ENCODE assay signal across 12 mouse cellular contexts in genomic region chr17:88174242-88174679, GRCm38 (mm10).
DNase-seq lines count a peak whose midpoint lies in the region; ATAC-seq lines count a peak whose summit lies in the region.
"Had no signal": no experiment of that assay in that cellular context is flagged by ENCODE, and none has a peak within 500 bp of the region (broad histone marks: within the 10 kb centered on the region; RNA-seq: fewer than 3 reads in every experiment).

No protein-coding gene starts in this region.

- no peak overlapping the region for H3K9ac ChIP-seq in hindbrain, embryonic 14.5 days
- no peak overlapping the region for H3K9ac ChIP-seq in hindbrain, embryonic 12.5 days
- H3K9ac ChIP-seq in embryonic facial prominence, embryonic 12.5 days = no peak overlapping the region
- H3K9ac ChIP-seq in intestine, embryonic 15.5 days = no peak overlapping the region

- no peaks in the 10 kb centered on the region for H3K27me3 ChIP-seq in hindbrain, embryonic 14.5 days (ENCODE audit: control insufficient read depth, insufficient read depth, low read length)
- no peaks in the 10 kb centered on the region for H3K27me3 ChIP-seq in hindbrain, embryonic 12.5 days
- H3K27me3 ChIP-seq in embryonic facial prominence, embryonic 12.5 days = no peaks in the 10 kb centered on the region
- H3K27me3 ChIP-seq in intestine, embryonic 15.5 days (replicated peaks) = no peaks in the 10 kb centered on the region
- H3K27me3 ChIP-seq: Patski had no signal

- 88% methylated on average over 10 of the region's 10 CpGs for WGBS in hindbrain, embryonic 14.5 days
- 78% methylated on average over 10 of the region's 10 CpGs for WGBS in hindbrain, embryonic 12.5 days
- WGBS in embryonic facial prominence, embryonic 12.5 days = 51% methylated on average over 10 of the region's 10 CpGs
- WGBS in intestine, embryonic 15.5 days = 38% methylated on average over 10 of the region's 10 CpGs

- ATAC-seq in hindbrain, embryonic 14.5 days (ENCODE audit: low FRiP score) = no peak
- ATAC-seq in hindbrain, embryonic 12.5 days (ENCODE audit: low FRiP score) = no peak
- ATAC-seq in embryonic facial prominence, embryonic 12.5 days (ENCODE audit: insufficient number of reproducible peaks, insufficient read depth, low FRiP score, low TSS enrichment) = 0 out of 2 replicates have a peak, but pooled peaks have one; percentile 22
- ATAC-seq in intestine, embryonic 15.5 days = peak; percentile 41; the same call in 1 of the 2 replicates
- ATAC-seq: CD4-positive, CD25-positive, alpha-beta regulatory T cell, adult 4 months; Patski had no signal

- H3K4me3 ChIP-seq in hindbrain, embryonic 14.5 days (replicated peaks; ENCODE audit: low read length) = no peak overlapping the region
- H3K4me3 ChIP-seq in hindbrain, embryonic 12.5 days = no peak overlapping the region
- H3K4me3 ChIP-seq in embryonic facial prominence, embryonic 12.5 days = no peak overlapping the region
- H3K4me3 ChIP-seq in intestine, embryonic 15.5 days (replicated peaks) = no peak overlapping the region

- H3K36me3 ChIP-seq in hindbrain, embryonic 14.5 days (replicated peaks; ENCODE audit: control insufficient read depth, insufficient read depth) = no peaks in the 10 kb centered on the region
- no peaks in the 10 kb centered on the region for H3K36me3 ChIP-seq in hindbrain, embryonic 12.5 days
- H3K36me3 ChIP-seq in embryonic facial prominence, embryonic 12.5 days = no peaks in the 10 kb centered on the region
- no peaks in the 10 kb centered on the region for H3K36me3 ChIP-seq in intestine, embryonic 15.5 days

- no peaks in the 10 kb centered on the region for H3K9me3 ChIP-seq in hindbrain, embryonic 14.5 days (ENCODE audit: control insufficient read depth, low read length)
- no peaks in the 10 kb centered on the region for H3K9me3 ChIP-seq in hindbrain, embryonic 12.5 days (replicated peaks)
- no peaks in the 10 kb centered on the region for H3K9me3 ChIP-seq in embryonic facial prominence, embryonic 12.5 days
- no peaks in the 10 kb centered on the region for H3K9me3 ChIP-seq in intestine, embryonic 15.5 days

- H3K4me2 ChIP-seq in hindbrain, embryonic 14.5 days (replicated peaks) = no peak overlapping the region
- H3K4me2 ChIP-seq in hindbrain, embryonic 12.5 days (replicated peaks) = no peak overlapping the region
- H3K4me2 ChIP-seq in embryonic facial prominence, embryonic 12.5 days (replicated peaks) = 0 out of 2 replicates have a peak overlapping the region, but pooled peaks have one; percentile 14
- H3K4me2 ChIP-seq in intestine, embryonic 15.5 days (replicated peaks) = peak overlapping the region; percentile 50

- H3K27ac ChIP-seq in hindbrain, embryonic 14.5 days = no peak overlapping the region
- H3K27ac ChIP-seq in hindbrain, embryonic 12.5 days = no peak overlapping the region
- no peak overlapping the region for H3K27ac ChIP-seq in embryonic facial prominence, embryonic 12.5 days
- no peak overlapping the region for H3K27ac ChIP-seq in intestine, embryonic 15.5 days

- DNase-seq in hindbrain, embryonic 14.5 days (ENCODE audit: low spot score) = peak; percentile 28
- peak; percentile 65 for DNase-seq in lung, postnatal 10 days
- DNase-seq in cerebellum, adult 8-10 months = no peak
- DNase-seq in cerebellum, adult 9-11 months = no peak
- no peak for DNase-seq in cerebellum, adult 18-20 months
- DNase-seq: adrenal gland, adult 8-10 months; thymus, postnatal 36 days had no signal

- no peaks in the 10 kb centered on the region for H3K4me1 ChIP-seq in hindbrain, embryonic 14.5 days (replicated peaks; ENCODE audit: control insufficient read depth, insufficient read depth, low read length)
- no peaks in the 10 kb centered on the region for H3K4me1 ChIP-seq in hindbrain, embryonic 12.5 days
- no peaks in the 10 kb centered on the region for H3K4me1 ChIP-seq in embryonic facial prominence, embryonic 12.5 days
- H3K4me1 ChIP-seq in intestine, embryonic 15.5 days (replicated peaks) = no peaks in the 10 kb centered on the region

Comparison
In these comparisons a context has a peak if more than half of its experiments do, and no peak if none do; other contexts are left out.
1. ATAC-seq: peak in embryonic facial prominence, embryonic 12.5 days (single experiment) and intestine, embryonic 15.5 days (single experiment); none in hindbrain, embryonic 14.5 days (single experiment) and hindbrain, embryonic 12.5 days (single experiment).
2. DNase-seq: peak in hindbrain, embryonic 14.5 days (single experiment) and lung, postnatal 10 days (single experiment); none in cerebellum, adult 8-10 months (single experiment), cerebellum, adult 9-11 months (single experiment) and cerebellum, adult 18-20 months (0 of 2).
3. H3K4me2 ChIP-seq: peak in embryonic facial prominence, embryonic 12.5 days (single experiment) and intestine, embryonic 15.5 days (single experiment); none in hindbrain, embryonic 14.5 days (single experiment) and hindbrain, embryonic 12.5 days (single experiment).